Mouse (Mus musculus) spleen, adult 2 months (tissue): ENCODE results near the gene Nabp2. TPM values are rescaled to one million over a fixed set of nuclear protein-coding genes. Genes with fewer than 3 reads are reported as not detected.

Experiments
- DNase-seq, 2 experiments: peaks; one replicate each; pipeline versions ENCODE4 v3.0.0 to v3.0.0-alpha.2; 2012 to 2021; ENCODE audit warnings: low spot score in 2 of 2, low read depth in 1 of 2
- H3K27ac ChIP-seq: fragments of 200-500 bp; 2 replicates; pipeline ENCODE4 v1.5.1; 2012; ENCODE audit warnings: low read length, inconsistent platforms; ENCODE audit not compliant: insufficient read depth
- H3K27me3 ChIP-seq: fragments of 200-500 bp; 2 replicates; pipeline ENCODE4 v1.6.1; 2012; ENCODE audit warnings: mild to moderate bottlenecking, moderate library complexity, low read length, inconsistent platforms; ENCODE audit not compliant: control insufficient read depth, insufficient read depth
- H3K36me3 ChIP-seq: fragments of 200-500 bp; 2 replicates; pipeline ENCODE4 v1.6.1; 2012; ENCODE audit warnings: mild to moderate bottlenecking, low read length, inconsistent platforms; ENCODE audit not compliant: control insufficient read depth, insufficient read depth
- H3K4me1 ChIP-seq: fragments of 200-500 bp; 2 replicates; pipeline ENCODE4 v1.6.1; 2011; ENCODE audit warnings: inconsistent platforms; ENCODE audit not compliant: control insufficient read depth, insufficient read depth, insufficient read length
- H3K4me3 ChIP-seq: fragments of 200-500 bp; 2 replicates; pipeline ENCODE4 v1.5.1; 2011; ENCODE audit warnings: mild to moderate bottlenecking, inconsistent platforms; ENCODE audit not compliant: insufficient read depth, insufficient read length; ENCODE audit errors: extremely low read depth
- CTCF ChIP-seq: fragments of 200-500 bp; IDR thresholded peaks from 2 replicates; pipeline ENCODE4 v1.5.1; 2011; ENCODE audit warnings: mild to moderate bottlenecking, inconsistent platforms; ENCODE audit not compliant: insufficient read depth, insufficient read length, insufficient replicate concordance; ENCODE audit errors: extremely low read depth
- POLR2A ChIP-seq: fragments of 200-500 bp; IDR thresholded peaks from 2 replicates; pipeline ENCODE4 v1.6.1; 2011; ENCODE audit warnings: low read depth, low read length, inconsistent platforms
- WGBS: fragments of 180-500 bp; shearing (Covaris S2); methylation state at CpG from one replicate; pipeline ENCODE4 v1.1.7; 2018; 5-methylcytosine and 5-hydroxymethylcytosine counted together
- polyA plus RNA-seq: library from polyadenylated mRNA; depleted of rRNA; stranded (reverse); fragments of >200 nt; gene quantifications from 2 replicates; pipeline ENCODE4 v1.2.3, GENCODE M21; 2012

Nabp2 gene
- polyA plus RNA-seq, 1 experiment: 19.8 TPM

DNA sequence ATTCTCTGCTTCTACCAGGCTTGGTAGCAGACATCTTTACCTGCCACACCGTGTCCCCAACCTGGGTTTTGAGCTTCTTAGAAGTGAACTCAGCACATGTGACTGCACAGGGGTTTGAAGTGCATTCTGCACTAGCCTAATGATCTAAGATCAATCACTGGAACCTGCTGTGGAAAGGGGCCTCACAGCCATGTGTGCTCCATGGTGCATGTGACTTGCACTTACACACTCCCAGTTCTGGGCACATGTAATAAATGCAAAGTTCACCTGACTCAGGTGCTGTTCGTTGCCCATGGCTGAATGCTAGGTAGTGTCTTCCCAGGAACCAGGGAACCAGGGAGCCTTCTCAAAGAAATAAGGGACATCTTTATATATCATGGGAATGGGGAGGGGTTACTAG, 22.1 kb upstream of the Nabp2 start:
- peaks cover 33% of the 10 kb centered on the region for H3K36me3 ChIP-seq
- peaks cover 38% of the 10 kb centered on the region for H3K4me1 ChIP-seq
- H3K4me3 ChIP-seq: no peak overlapping the region
- no peak for TF ChIP-seq POLR2A
- no peak for TF ChIP-seq CTCF
- no peak for DNase-seq
- H3K27me3 ChIP-seq: no peaks in the 10 kb centered on the region
- WGBS: 70% methylated on average over 2 of the region's 2 CpGs
- H3K27ac ChIP-seq: peak overlapping the region; percentile 54

GRCm38 (mm10) chr10:128429454-128429853, 18.2 kb upstream of the Nabp2 start:
- H3K36me3 ChIP-seq: peaks cover 22% of the 10 kb centered on the region
- H3K27ac ChIP-seq: no peak overlapping the region
- DNase-seq: no peak
- 94% methylated on average over 4 of the region's 4 CpGs for WGBS
- peaks cover 15% of the 10 kb centered on the region for H3K4me1 ChIP-seq
- no peaks in the 10 kb centered on the region for H3K27me3 ChIP-seq
- H3K4me3 ChIP-seq: no peak overlapping the region
- TF ChIP-seq CTCF (no peak), POLR2A (no peak)

DNA sequence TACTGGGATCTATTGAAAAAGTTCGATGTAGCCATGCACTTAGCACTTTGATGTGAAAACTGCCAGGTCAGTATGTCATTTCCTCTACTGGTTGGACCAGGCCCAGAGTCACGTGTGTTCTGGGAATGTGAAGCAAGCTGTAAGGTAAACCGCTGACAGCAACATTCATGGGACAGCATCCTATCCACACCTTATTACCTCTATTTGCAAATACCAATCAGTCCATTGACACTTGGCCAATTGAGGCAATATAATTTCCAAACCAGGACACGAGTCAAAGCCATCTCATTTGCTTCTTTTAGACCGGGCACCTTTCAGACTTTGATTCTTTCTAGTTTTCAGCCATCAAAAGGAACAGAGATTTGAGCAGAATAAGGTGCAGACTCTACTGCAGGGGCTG, 17.8 kb upstream of the Nabp2 start:
- TF ChIP-seq POLR2A (no peak), CTCF (no peak)
- DNase-seq: no peak
- 86% methylated on average over 5 of the region's 5 CpGs for WGBS
- Histone ChIP-seq H3K27me3 (no peaks in the 10 kb centered on the region), H3K4me3 (no peak overlapping the region), H3K4me1 (peaks cover 11% of the 10 kb centered on the region), H3K36me3 (peaks cover 22% of the 10 kb centered on the region), H3K27ac (no peak overlapping the region)

- H3K27ac ChIP-seq: no peak overlapping the region
- peaks cover 7% of the 10 kb centered on the region for H3K4me1 ChIP-seq
- TF ChIP-seq POLR2A (no peak), CTCF (no peak)
- no peaks in the 10 kb centered on the region for H3K27me3 ChIP-seq
- H3K4me3 ChIP-seq: no peak overlapping the region
- peaks cover 33% of the 10 kb centered on the region for H3K36me3 ChIP-seq
- WGBS: 90% methylated on average over 3 of the region's 3 CpGs
- no peak for DNase-seq
Observed at GRCm38 (mm10) chr10:128425260-128425659, 14.0 kb upstream of the Nabp2 start.

DNA sequence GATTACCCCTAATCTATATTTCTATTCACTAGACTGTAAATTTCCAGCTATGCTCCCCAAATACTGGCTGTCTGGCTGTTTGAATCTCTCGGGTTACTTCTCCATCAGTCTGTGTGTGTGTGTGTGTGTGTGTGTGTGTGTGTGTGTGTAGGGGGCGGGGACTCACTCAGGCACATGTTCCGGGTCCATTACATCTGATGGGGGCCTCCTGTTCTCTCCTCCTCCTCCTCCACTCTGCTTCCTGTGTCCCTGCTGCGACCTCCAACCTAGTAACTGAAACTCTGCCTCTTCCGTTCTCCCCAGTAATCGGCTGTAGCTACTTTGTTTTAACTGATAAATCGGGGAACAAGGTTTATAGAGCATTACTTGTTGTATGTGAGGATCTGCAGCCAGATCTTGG, 13.3 kb upstream of the Nabp2 start:
- Histone ChIP-seq H3K36me3 (peaks cover 30% of the 10 kb centered on the region), H3K27ac (peak overlapping the region; percentile 71), H3K4me1 (peaks cover 7% of the 10 kb centered on the region), H3K4me3 (no peak overlapping the region), H3K27me3 (no peaks in the 10 kb centered on the region)
- TF ChIP-seq POLR2A (no peak), CTCF (no peak)
- whole genome bisulfite sequencing: 5% methylated on average over 7 of the region's 7 CpGs
- peak in 1 of 2 experiments; percentile 37 for DNase-seq

DNA sequence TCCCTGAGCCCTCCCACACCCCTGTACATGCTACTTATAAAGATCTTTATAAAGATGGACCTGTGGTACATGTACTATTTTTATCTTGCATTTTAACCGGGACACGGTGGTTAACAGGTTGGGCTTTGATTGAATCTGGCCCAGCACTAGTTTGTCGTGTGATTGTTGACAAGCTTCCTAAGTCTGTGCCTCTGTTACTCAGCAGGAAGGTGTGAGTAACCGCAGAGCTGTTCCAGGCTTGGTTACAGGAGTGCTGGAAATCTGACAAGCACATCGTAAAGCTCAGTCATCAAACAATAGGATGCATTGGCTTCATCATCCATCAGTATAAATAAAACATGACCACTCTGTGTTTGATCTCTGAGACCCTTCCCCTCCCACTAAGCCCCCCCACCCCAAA, 11.1 kb upstream of the Nabp2 start:
- Histone ChIP-seq H3K27ac (no peak overlapping the region), H3K4me1 (peaks cover 7% of the 10 kb centered on the region), H3K36me3 (peaks cover 25% of the 10 kb centered on the region), H3K4me3 (no peak overlapping the region), H3K27me3 (no peaks in the 10 kb centered on the region)
- 73% methylated on average over 5 of the region's 5 CpGs for WGBS
- DNase-seq: no peak
- TF ChIP-seq POLR2A (no peak), CTCF (no peak)

GRCm38 (mm10) chr10:128414848-128415247, 3.6 kb upstream of the Nabp2 start:
- WGBS: 89% methylated on average over 5 of the region's 5 CpGs
- Histone ChIP-seq H3K36me3 (peaks cover 20% of the 10 kb centered on the region), H3K27me3 (no peaks in the 10 kb centered on the region), H3K4me3 (no peak overlapping the region), H3K27ac (no peak overlapping the region), H3K4me1 (peaks cover 11% of the 10 kb centered on the region; the same call in 1 of the 2 replicates)
- DNase-seq: no peak
- TF ChIP-seq CTCF (no peak), POLR2A (no peak)
